Comparison of ENCODE assay signal across 8 mouse cellular contexts in the genomic region with DNA sequence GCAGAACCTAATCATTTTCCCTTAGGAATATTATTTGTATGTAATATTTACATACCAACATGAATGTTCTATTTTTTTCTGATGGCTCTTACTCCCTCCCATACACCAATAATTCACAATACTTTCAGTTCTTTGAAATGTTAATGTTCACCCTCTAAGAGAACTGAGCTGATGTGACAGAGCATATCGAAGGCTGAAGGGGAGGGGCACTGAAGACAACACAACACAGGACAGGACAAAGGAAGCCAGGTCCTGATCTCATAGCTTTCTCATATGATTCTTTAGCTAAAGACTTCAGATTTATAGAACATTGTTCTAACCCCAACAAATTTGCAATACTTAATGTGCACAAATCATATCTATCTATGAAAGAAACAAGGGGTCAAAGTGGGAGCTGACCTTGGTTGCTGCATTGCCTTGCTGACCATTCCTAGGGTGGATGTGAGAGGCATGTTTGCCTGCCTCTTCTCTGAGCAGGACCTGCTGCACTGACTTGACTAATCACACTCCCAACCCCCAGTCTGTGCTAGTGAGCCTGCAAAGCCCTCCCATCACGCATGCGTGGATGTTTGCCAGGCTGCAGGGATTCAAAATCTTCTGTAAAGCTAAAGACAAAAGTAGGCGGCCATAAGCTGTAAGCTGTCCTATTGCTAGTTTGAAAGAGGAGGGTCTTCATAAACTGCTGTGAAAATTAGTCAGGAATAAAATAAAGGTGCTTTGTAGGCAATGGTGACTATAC. TPM values are rescaled to one million over a fixed set of nuclear protein-coding genes. Genes with fewer than 3 reads are reported as not detected.
DNase-seq lines count a peak whose midpoint lies in the region; ATAC-seq and TF ChIP-seq lines count a peak whose summit lies in the region.

A gene (minus strand): TSS at position 478 of the 739 bp plus-strand sequence.

- no peaks in the 10 kb centered on the region for H3K36me3 ChIP-seq in liver, adult 2 months (ENCODE audit: control insufficient read depth, insufficient read depth, low read length)
- no peaks in the 10 kb centered on the region for H3K36me3 ChIP-seq in heart, embryonic 10.5 days

- H3K9ac ChIP-seq in liver, adult 2 months (ENCODE audit: low read depth, low read length) = no peak within 1 kb of the TSS

- ATAC-seq in monocyte, adult 5-6 weeks (replicated peaks; ENCODE audit: insufficient number of reproducible peaks, low FRiP score, low TSS enrichment, poor library complexity, severe bottlenecking) = no peak

- no peak within 1 kb of the TSS for H3K27ac ChIP-seq in liver, adult 2 months (replicated peaks; ENCODE audit: insufficient read depth, low read depth, low read length)
- no peak within 1 kb of the TSS for H3K27ac ChIP-seq in heart, embryonic 10.5 days
- H3K27ac ChIP-seq in olfactory bulb, adult 2 months (ENCODE audit: insufficient read depth, low read depth, low read length) = no peak within 1 kb of the TSS

- 58% methylated on average over 4 of the region's 4 CpGs for WGBS in liver, adult 2 months
- WGBS in heart, embryonic 10.5 days = 61% methylated on average over 4 of the region's 4 CpGs
- 47% methylated on average over 4 of the region's 4 CpGs for WGBS in olfactory bulb, adult 2 months

- no peak for TF ChIP-seq POLR2A in liver, adult 2 months (IDR thresholded peaks at IDR 0.05; ENCODE audit: extremely low read depth, insufficient read depth, low read length)
- no peak for TF ChIP-seq POLR2A in olfactory bulb, adult 2 months (IDR thresholded peaks at IDR 0.05; ENCODE audit: insufficient read depth, low read depth, low read length)

- H3K27me3 ChIP-seq in liver, adult 2 months (ENCODE audit: control insufficient read depth, insufficient read depth, low read length) = no peaks in the 10 kb centered on the region
- no peaks in the 10 kb centered on the region for H3K27me3 ChIP-seq in heart, embryonic 10.5 days (ENCODE audit: insufficient read depth, poor library complexity, severe bottlenecking)

- H3K4me1 ChIP-seq in liver, adult 2 months (ENCODE audit: control insufficient read depth, insufficient read depth, low read length) = no peaks in the 10 kb centered on the region
- no peaks in the 10 kb centered on the region for H3K4me1 ChIP-seq in heart, embryonic 10.5 days
- H3K4me1 ChIP-seq in olfactory bulb, adult 2 months (ENCODE audit: control insufficient read depth, insufficient read depth, low read length) = no peaks in the 10 kb centered on the region

- no peak for TF ChIP-seq CTCF in liver, adult 2 months (IDR thresholded peaks at IDR 0.05; ENCODE audit: low read depth, low read length)
- TF ChIP-seq CTCF in olfactory bulb, adult 2 months (IDR thresholded peaks at IDR 0.05; ENCODE audit: insufficient read depth, low read depth, low read length) = no peak

- no peaks in the 10 kb centered on the region for H3K9me3 ChIP-seq in heart, embryonic 10.5 days

- no peaks in the 10 kb centered on the region for H3K79me2 ChIP-seq in liver, adult 2 months (ENCODE audit: control insufficient read depth, insufficient read depth, low read length)

- no peak for DNase-seq in liver, adult 2 months (ENCODE audit: extremely low read depth, low read depth, low spot score)
- DNase-seq in liver = no peak
- peak; percentile 5 to 18 for DNase-seq in cerebellum, postnatal 36 days
- DNase-seq in heart, embryonic 10.5 days (ENCODE audit: low spot score) = no peak
- DNase-seq in layer of hippocampus, postnatal 36 days = peak; percentile 1 to 2
- no peak for DNase-seq in ovary, postnatal 14 days (ENCODE audit: low spot score)

- H3K4me3 ChIP-seq in liver, adult 2 months (ENCODE audit: insufficient read depth, low read depth, low read length) = no peak within 1 kb of the TSS
- no peak within 1 kb of the TSS for H3K4me3 ChIP-seq in heart, embryonic 10.5 days
- no peak within 1 kb of the TSS for H3K4me3 ChIP-seq in olfactory bulb, adult 2 months (ENCODE audit: insufficient read depth, low read depth, low read length)

RNA-seq across cellular contexts. Expression of the gene that starts here (rescaled TPM):
- total RNA-seq in liver, adult 2 months (2014; rRNA removed) = 6.0 and 11.2 TPM in 2 replicates
- polyA plus RNA-seq in liver, adult 2 months (2012; rRNA removed) = 14.6 and 14.8 TPM in 2 replicates
- 81.3 and 81.7 TPM in 2 replicates for polyA plus RNA-seq in heart, embryonic 10.5 days (2016; fragmentation: Nextera tagmentation; extraction: Ambion mirVana)
- total RNA-seq in layer of hippocampus, postnatal 36 days (2021) = 100 to 1,000 TPM; 817 to 886 TPM
- polyA plus RNA-seq in olfactory bulb, adult 2 months (2012; ENCODE audit: insufficient read depth, insufficient read length, low replicate concordance, missing spikeins) = not detected in 2 replicates
- total RNA-seq in monocyte, adult 5-6 weeks (2017) = not detected in 3 replicates

Comparison
In these comparisons a context has a peak if more than half of its experiments do, and no peak if none do; other contexts are left out.
1. RNA of the gene that starts here (total RNA-seq): 817 to 886 TPM in layer of hippocampus, postnatal 36 days; 6.0 to 11.2 TPM in liver, adult 2 months and not detected in monocyte, adult 5-6 weeks; every median in the first group is over 10 times any median in the second.
2. DNase-seq: peak in cerebellum, postnatal 36 days (2 of 2) and layer of hippocampus, postnatal 36 days (2 of 2); none in liver, adult 2 months (single experiment), liver (single experiment), heart, embryonic 10.5 days (single experiment) and ovary, postnatal 14 days (single experiment).